Mouse (Mus musculus) naive thymus-derived CD4-positive, alpha-beta T cell, adult 2 months (primary cell): Measurements from ENCODE around the gene Wnk4.
A peak's percentile ranks its signal among the peaks of the same experiment; 100 is the strongest.

Source experiments
- DNase-seq: peaks from one replicate; pipeline ENCODE4 v3.0.0-alpha.2; 2011; ENCODE audit warnings: low read depth

The Wnk4 gene

DNA sequence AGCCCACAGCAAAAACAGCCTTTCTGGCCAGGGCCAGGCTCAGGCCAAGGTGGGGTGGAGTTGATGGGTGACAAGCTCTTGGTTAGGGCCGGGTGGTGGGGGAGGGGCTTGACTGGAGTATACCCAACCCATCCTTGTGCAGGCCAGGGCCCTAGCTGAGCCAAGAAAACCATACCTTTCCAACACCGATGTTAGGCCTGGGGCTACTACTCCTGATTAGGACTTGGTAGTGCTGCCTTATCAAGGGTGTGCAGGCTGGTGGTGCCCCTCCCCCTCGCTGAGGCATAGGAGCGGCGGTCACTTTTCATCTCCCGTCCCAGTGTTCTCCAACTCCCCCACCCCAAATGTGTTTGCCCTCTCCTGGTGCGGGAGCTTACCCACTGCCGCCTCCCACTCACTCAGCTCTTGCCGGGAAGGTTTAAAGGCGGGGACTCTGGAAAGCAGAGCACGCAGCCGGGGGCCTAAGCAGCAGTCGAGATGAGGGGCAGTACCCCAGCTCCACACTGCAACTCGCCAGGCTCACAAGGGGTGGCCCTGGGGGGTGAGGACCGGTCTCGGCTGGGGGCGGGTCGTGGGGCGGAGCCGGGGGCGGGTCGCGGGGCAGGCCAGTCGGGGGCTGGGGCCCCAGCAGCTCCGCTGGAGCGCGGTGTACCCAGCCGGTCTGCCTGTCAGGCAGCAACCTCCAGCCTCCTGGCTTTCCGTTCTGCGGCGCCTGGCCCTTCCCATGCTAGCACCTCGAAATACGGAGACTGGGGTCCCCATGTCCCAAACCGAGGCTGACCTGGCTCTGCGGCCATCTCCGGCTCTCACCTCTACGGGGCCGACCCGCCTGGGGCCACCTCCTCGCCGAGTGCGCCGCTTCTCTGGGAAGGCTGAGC lies at the start of gene Wnk4:
Wnk4 (plus strand) TSS at position 620 of the 878 bp plus-strand sequence.
- peak; percentile 29 for DNase-seq

GRCm38 (mm10) chr11:101211970-101212369 lies 48.4 kb upstream of the Wnk4 start:
- peak; percentile 90 for DNase-seq

DNA sequence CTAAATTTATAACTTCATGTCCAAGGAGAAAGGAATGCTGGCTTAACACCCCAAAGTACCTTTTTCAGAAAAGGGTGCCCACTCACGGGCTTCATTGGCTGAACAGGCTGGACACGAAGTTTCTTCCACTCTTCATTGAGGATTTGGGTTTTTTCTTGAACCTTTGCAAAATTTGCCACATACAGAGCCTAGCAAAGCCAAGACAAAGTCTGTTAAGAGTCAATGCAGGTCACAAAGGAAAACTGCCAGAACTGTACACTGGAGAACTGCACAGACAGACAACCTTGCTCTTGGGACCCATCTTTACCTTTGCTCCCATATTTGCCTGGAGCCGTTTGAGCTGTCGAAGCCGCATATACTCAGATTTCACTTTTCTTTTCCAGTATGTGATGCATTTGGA lies 43.4 kb upstream of the Wnk4 start:
- no peak for DNase-seq

DNA sequence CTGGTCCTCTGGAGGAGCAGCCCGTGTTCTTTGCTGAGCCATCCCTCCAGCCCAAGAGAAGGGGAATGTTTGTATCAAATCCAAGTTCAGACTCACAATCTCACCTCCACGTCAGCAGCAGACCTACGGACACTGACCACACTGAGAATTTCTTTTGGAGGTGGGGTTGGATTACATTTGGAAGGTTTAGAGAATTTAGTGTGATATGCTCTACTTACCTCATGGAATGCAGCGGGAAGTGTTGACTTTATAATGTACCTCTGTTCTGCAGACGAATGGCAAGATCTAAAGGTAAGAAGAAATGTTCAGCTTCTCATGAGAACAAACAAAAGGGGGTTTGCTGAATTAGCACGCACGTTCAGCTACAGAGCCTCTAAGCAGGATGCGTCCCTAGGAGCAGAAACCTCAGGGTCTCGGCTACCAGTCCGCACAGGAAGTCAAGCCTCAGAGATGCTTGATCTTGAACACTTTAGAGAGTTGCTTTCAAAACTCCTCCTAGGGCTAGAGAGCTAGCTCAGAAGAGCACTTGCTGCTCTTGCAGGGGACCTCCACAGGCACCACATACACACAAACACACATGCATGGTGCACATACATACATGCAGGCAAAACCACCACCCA lies 41.8 kb upstream of the Wnk4 start:
- peak; percentile 59 for DNase-seq

DNA sequence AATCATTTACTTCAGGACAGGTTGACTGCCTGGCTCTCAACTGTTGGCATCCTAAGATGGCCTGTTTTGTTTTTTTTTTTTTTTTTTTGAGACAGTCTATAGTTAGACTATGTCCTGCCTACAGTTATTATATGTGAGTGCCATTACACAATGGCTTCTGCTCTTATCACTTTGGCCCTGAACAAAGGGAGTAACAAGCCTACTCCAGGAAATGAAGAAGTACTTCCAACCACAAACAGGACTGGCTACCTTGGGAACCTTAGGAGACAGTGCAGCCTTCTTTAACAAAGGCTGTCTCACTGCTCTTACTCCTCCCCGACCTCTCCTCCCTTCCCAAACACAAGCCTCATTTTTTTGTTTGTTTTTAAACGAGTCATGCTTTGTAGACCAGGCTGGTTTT lies 39.5 kb upstream of the Wnk4 start:
- no peak for DNase-seq

- no peak for DNase-seq
These were observed 38.9 kb upstream of the Wnk4 start for GRCm38 (mm10) chr11:101221306-101221986.

DNA sequence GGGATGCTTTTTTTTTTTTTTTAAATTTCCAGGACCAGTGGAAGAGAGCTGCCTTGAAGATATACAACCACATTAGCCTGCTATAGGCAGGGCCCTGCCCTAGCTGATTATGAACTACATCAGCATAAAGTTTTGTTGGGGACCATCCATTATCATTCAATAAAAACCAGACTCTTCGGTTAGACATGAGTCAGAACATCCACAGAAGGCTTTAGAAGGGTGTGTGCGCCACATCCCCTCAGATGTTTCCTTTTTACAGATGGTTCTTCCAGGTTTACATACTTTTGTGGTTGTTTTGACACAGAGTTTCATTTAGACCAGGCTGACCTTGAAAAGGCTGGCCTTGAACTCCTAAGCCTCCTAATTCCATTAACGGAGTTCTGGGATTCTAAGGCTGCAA lies 36.0 kb upstream of the Wnk4 start:
- no peak for DNase-seq

- peak; percentile 22 for DNase-seq
These were observed 34.9 kb upstream of the Wnk4 start for GRCm38 (mm10) chr11:101225331-101226064.

- peak; percentile 97 for DNase-seq
These were observed 34.2 kb upstream of the Wnk4 start, which contains the start of gene Ezh1 for GRCm38 (mm10) chr11:101226065-101226701. TSS of gene Ezh1 (minus strand) at chr11:101226463.

- DNase-seq: no peak
These were observed 30.9 kb upstream of the Wnk4 start for GRCm38 (mm10) chr11:101229361-101229900.

DNA sequence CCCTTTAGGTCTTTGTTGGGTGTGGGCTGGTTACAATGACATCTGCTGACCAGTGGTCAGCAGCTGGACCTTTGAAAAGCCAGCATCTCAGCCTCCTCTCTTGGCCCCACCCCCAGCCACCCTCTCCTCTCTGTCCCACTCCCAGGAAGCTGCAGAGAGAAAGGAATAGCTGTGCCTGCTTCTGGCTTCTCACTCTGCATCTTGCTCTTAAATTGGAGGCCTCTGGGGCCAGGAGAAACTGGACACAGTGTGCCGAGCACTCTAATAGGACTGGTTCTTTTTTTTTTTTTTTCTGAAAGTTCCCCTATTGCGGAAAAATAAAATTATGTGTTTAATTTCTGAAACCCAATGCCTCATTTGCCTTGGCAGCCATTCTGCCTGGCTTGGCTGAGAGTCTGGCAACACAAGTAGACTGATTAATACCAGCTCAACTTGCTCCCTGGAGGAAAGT lies 30.3 kb upstream of the Wnk4 start:
- no peak for DNase-seq

GRCm38 (mm10) chr11:101230526-101230925 lies 29.8 kb upstream of the Wnk4 start:
- DNase-seq: no peak

DNA sequence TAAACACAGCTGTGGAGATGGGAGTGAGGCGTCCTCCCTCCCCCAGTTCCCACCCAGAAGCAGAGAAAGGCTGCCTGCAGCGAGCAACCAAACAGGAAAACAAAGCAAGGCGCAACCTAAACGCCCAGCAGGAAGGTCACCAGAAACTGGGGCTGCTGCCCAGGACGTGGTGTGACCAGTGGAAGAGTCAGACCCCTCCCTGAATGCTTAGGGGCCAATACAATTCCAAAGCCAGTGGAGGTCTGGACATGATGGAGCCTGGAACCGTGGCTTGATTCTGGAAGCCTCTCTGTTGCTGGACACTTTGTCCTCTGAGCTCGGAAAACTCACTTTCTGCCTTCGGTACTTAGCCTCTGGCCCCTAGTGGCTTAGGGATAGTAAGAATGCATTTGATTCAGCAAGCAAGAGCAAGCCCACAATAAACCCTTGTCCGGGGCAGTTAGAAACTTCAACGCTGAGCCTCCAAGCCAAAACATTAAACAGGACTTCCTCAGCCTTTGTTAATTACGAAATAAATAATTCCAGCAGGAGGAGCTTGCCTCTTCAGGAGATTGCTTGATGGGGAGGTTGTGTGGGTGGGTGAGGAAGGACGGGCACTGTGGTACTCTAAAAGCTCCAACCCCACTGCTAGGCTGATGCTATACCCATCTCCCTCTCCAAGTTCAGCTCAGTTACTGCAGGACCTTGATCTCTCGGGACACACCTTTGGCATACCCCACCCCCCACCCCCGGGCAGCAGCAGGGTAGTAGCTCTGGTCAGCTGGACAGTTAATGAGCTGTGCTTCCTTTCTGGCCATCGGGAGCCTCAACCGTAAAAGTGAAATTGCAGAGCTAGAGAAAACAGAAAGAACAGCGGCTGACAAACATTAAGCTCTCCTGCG lies 29.1 kb upstream of the Wnk4 start:
- no peak for DNase-seq

- DNase-seq: no peak
These were observed 28.1 kb upstream of the Wnk4 start for GRCm38 (mm10) chr11:101232010-101232839.

DNA sequence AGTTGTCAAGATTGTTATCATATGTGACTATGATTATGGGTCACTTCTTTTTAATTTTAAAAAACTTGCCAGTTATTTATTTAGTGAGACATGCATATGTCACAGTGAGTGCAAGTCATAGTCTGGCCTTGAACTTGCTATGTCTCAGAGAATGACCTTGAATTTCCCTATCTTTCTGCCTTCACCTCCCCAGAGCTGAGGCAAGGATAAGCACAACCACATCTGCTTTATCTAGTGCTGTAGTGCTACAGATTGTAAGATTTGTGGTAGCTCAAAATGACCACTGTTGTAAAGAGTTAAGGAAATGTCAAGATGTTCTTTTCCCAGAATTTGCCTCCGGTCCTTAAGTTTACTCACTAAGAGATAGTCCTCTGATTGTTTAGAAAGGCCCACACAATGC lies 27.1 kb upstream of the Wnk4 start:
- no peak for DNase-seq

DNA sequence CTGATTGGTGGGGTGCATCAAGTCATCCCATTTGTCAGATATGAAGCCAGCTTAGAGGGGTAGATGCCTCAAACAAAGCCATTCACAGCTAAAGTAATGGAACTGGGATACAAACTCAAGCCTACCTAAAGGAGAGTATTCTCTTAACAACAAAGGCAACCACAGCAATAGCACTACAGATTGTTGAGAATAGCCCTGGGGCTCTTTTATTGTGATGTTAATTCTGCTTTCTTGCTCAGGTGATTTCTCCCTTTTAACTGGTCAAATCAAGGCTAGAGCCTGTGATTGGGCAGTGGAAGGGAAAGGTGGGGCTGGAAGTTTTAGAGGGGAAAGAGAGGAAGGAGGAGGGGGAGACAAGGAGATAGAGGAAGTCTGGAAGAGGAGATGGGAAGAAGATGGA lies 26.2 kb upstream of the Wnk4 start:
- no peak for DNase-seq

DNA sequence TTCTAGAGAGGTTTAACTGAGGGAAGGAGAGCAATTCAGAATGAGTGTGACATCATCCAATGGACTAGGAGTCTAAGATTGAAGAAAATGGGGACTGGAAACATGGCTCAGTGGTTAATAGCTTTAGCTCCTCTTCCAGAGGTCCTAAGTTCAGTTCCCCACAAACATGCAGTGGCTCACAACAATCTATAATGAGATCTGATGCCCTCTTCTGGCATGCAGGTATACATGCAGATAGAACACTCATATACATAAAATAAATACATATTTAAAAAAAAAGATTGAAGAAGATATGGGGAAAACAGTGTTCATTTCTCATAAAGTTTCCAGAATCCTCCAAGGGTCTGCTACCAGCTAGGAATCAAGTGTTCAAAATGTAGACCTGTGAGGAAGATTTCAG lies 24.9 kb upstream of the Wnk4 start:
- no peak for DNase-seq

GRCm38 (mm10) chr11:101236782-101237181 lies 23.6 kb upstream of the Wnk4 start:
- DNase-seq: no peak

DNA sequence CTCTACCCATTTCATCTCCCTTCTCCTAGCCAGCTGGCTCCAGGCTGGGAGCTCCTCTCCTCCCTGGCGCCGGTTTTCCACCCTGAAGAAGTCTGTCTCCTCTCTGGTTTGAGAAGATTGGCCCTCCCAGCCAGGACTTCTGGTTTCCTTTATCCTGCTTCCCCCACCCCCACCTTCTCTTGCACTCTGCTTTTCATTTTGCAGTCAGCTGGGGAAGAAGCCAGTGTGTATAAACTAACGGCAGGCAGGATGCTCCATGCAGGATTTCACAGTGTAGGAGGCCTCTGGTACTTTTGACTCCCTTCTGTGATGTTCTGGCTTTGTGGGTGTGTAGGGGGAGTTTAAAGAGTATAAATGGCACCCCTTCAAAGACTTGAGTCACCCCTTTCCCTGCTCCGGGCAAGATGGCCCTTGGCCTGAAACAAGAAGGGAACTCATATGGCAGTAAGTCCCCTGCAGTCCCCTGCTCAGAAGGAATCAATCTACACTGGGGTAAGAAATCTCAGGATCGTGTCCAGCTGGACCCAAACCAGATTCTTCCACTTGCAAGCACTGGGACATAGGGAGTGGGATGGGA lies 22.2 kb upstream of the Wnk4 start:
- DNase-seq: no peak
